Mouse (Mus musculus): ENCODE results near the gene Dnajc16. TPM values are rescaled to one million over a fixed set of nuclear protein-coding genes. Genes with fewer than 3 reads are reported as not detected.

Gene Dnajc16
- 2.8 TPM for polyA plus RNA-seq (2014; fragmentation: Illumina TruSeq; extraction: RNeasy Lipid Tissue Mini Kit (QIAGEN cat#74804); ENCODE audit: low read depth, low replicate concordance)

GRCm38 (mm10) chr4:141790524-141790990 lies at the start of gene Dnajc16:
Gene Dnajc16 (minus strand): TSS chr4:141790931.

DNA sequence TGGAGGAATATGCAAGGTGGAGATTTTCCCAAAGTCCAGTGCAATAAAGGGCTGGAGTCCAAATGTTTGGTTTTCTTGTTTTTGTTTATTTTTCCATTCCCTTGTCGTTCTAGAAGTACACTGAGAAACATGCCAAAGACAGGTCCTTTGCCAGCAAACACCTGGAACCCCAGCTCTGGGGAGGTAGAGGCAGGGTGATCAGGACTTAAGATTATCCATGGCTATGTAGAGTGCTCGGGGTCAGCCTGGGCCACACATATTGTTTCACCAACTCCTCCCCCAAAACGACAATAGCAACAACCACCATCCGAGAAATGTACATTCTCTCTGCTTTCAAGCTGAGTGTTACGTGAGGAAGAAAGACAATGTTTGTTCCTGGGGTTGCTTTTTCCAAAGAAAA lies 35.3 kb upstream of the Dnajc16 start, which contains the start of gene Cela2a:
Gene Cela2a (minus strand): TSS at position 101 of the 400 bp plus-strand sequence.

GRCm38 (mm10) chr4:141793282-141794151 lies 2.8 kb upstream of the Dnajc16 start, which contains the start of gene Casp9:
Gene Casp9 (plus strand): TSS chr4:141793612.

GRCm38 (mm10) chr4:141746578-141747346 lies 44.0 kb downstream of the Dnajc16 start, which contains the start of gene Agmat:
Gene Agmat (plus strand): TSS chr4:141746672.

GRCm38 (mm10) chr4:141722731-141723672 lies 67.7 kb downstream of the Dnajc16 start, which contains the start of gene Ddi2:
Gene Ddi2 (minus strand): TSS chr4:141723419.

Other genes with a start within 250 kb of the Dnajc16 start
- gene Fblim1, start 184.8 kb downstream of the Dnajc16 start, polyA plus RNA-seq (2014; fragmentation: Illumina TruSeq; extraction: RNeasy Lipid Tissue Mini Kit (QIAGEN cat#74804); ENCODE audit: low read depth, low replicate concordance) = 0.48 TPM
- 1.1 TPM for gene Tmem82, start 172.3 kb downstream of the Dnajc16 start, polyA plus RNA-seq (2014; fragmentation: Illumina TruSeq; extraction: RNeasy Lipid Tissue Mini Kit (QIAGEN cat#74804); ENCODE audit: low read depth, low replicate concordance)
- gene Slc25a34, start 167.1 kb downstream of the Dnajc16 start, polyA plus RNA-seq (2014; fragmentation: Illumina TruSeq; extraction: RNeasy Lipid Tissue Mini Kit (QIAGEN cat#74804); ENCODE audit: low read depth, low replicate concordance) = 0.42 TPM
- gene Plekhm2, start 126.0 kb downstream of the Dnajc16 start, polyA plus RNA-seq (2014; fragmentation: Illumina TruSeq; extraction: RNeasy Lipid Tissue Mini Kit (QIAGEN cat#74804); ENCODE audit: low read depth, low replicate concordance) = 0.69 TPM
- 5.0 TPM for gene Rsc1a1, start 105.3 kb downstream of the Dnajc16 start, polyA plus RNA-seq (2014; fragmentation: Illumina TruSeq; extraction: RNeasy Lipid Tissue Mini Kit (QIAGEN cat#74804); ENCODE audit: low read depth, low replicate concordance)
- 60.2 TPM for gene Ddi2, start 67.5 kb downstream of the Dnajc16 start, polyA plus RNA-seq (2014; fragmentation: Illumina TruSeq; extraction: RNeasy Lipid Tissue Mini Kit (QIAGEN cat#74804); ENCODE audit: low read depth, low replicate concordance)
- gene Agmat, start 44.3 kb downstream of the Dnajc16 start, polyA plus RNA-seq (2014; fragmentation: Illumina TruSeq; extraction: RNeasy Lipid Tissue Mini Kit (QIAGEN cat#74804); ENCODE audit: low read depth, low replicate concordance) = 25.5 TPM
- 7.8 TPM for gene Casp9, start 2.7 kb upstream of the Dnajc16 start, polyA plus RNA-seq (2014; fragmentation: Illumina TruSeq; extraction: RNeasy Lipid Tissue Mini Kit (QIAGEN cat#74804); ENCODE audit: low read depth, low replicate concordance)
- not detected for gene Cela2a, start 35.2 kb upstream of the Dnajc16 start, polyA plus RNA-seq (2014; fragmentation: Illumina TruSeq; extraction: RNeasy Lipid Tissue Mini Kit (QIAGEN cat#74804); ENCODE audit: low read depth, low replicate concordance)
- not detected for gene Ctrc, start 55.4 kb upstream of the Dnajc16 start, polyA plus RNA-seq (2014; fragmentation: Illumina TruSeq; extraction: RNeasy Lipid Tissue Mini Kit (QIAGEN cat#74804); ENCODE audit: low read depth, low replicate concordance)
- gene Efhd2, start 84.0 kb upstream of the Dnajc16 start, polyA plus RNA-seq (2014; fragmentation: Illumina TruSeq; extraction: RNeasy Lipid Tissue Mini Kit (QIAGEN cat#74804); ENCODE audit: low read depth, low replicate concordance) = 2.0 TPM
- gene Fhad1, start 224.2 kb upstream of the Dnajc16 start, polyA plus RNA-seq (2014; fragmentation: Illumina TruSeq; extraction: RNeasy Lipid Tissue Mini Kit (QIAGEN cat#74804); ENCODE audit: low read depth, low replicate concordance) = 0.82 TPM